Mouse (Mus musculus): ENCODE measurements around the gene Slc38a2.

DNA sequence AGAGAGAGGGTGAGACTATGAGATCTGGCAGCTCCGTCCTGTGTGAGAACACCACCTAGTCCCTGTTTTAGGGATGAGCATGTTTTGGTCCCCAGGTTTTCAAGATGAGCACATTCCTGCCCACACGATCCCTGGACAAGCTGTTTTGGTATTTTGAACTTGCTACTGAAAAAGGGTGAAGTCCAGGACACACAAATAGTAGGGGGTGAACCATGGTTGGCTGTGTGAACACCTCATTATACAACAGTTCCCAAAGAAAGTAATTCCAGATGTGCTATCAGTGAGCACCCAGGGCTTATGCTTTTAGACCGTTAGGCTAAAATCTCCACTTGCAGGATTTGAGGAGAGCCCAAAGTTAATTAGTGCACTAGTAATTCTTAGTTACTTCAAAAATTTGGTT is 17.7 kb upstream of the Slc38a2 start:
- no peak for TF ChIP-seq CTCF (IDR thresholded peaks at IDR 0.05; ENCODE audit: low read depth, low read length)
- TF ChIP-seq POLR2A (IDR thresholded peaks at IDR 0.05; ENCODE audit: borderline replicate concordance, low read depth, low read length) = no peak
